Mouse (Mus musculus) heart, postnatal 4 days (tissue): ENCODE results near the gene Thumpd2. TPM values are rescaled to one million over a fixed set of nuclear protein-coding genes. Genes with fewer than 3 reads are reported as not detected.

ENCODE experiments used
- DNase-seq: peaks from one replicate; pipeline ENCODE4 v3.0.0; 2021
- total RNA-seq, 2 experiments: library from RNA; stranded (reverse); gene quantifications; 2 replicates each; pipeline ENCODE4 v1.2.3; 2021

The Thumpd2 gene
- total RNA-seq, 2 experiments from 2014 or later = 5.1 to 6.1 TPM

DNA sequence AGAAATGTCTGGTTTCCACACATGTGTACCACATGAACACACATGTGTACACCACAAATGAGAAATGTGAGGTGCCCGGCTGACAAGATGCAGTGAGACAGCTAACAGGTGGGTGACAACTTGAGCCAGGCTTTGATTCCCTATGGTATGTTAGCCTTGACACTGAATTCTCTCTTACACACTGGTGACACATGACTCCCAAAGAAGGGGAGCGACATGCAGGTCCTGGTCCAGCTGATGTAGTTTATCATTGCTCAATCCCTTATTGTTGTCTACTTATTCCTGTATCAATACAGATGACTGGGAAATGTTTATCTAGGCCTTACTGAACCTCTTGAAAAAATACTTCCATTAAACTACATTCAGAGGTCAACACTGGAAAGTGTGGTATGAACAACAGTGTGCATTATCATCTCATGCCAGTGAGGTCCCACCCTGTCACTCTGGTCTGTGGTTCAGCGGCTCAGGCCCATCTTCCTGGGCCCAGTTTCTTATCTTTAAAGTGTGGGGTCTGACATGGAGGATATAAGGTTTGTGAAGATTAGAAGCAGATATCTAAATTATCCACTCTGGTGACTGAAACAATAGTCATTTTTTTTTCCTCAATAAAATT is 32.9 kb downstream of the Thumpd2 start:
- no peak for DNase-seq

DNA sequence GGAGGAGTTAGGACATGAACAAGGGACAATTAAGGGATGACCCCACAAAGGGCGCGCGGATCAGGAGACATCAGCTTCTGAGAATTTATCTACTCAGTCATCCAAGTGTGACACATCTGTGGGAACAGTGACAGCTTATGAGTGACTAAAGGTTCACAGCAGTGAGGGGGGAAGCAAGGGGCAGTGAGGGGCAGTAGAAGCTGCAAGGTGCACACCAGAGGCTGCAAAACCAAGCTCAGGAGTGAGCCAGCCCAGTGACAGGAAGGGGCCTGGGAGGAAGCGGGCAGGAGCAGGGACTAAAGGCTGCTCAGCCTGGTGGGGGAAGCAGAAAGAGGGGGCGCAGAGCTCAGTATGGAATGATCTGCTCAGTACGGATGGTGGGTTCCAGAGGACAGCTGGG is 37.6 kb downstream of the Thumpd2 start:
- DNase-seq = no peak

DNA sequence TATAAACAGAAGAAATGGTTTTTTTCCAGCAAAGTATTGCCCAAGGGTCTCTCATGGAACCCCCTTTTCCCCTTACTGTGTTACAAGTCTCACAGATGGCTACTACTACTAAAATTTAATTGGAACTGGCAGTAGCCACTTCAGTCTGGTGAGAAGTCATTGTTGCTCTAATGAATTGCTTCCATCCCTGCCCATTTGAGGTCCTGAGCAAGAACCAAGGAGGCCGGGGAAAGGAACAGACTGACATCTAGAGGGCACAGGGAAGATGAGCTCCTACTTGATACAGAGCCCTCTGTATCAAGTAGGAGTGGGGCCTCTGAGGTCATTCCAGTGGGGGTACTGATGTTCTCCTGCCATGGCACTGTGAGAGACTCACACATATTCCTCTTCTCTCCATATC is 47.8 kb downstream of the Thumpd2 start:
- no peak for DNase-seq

DNA sequence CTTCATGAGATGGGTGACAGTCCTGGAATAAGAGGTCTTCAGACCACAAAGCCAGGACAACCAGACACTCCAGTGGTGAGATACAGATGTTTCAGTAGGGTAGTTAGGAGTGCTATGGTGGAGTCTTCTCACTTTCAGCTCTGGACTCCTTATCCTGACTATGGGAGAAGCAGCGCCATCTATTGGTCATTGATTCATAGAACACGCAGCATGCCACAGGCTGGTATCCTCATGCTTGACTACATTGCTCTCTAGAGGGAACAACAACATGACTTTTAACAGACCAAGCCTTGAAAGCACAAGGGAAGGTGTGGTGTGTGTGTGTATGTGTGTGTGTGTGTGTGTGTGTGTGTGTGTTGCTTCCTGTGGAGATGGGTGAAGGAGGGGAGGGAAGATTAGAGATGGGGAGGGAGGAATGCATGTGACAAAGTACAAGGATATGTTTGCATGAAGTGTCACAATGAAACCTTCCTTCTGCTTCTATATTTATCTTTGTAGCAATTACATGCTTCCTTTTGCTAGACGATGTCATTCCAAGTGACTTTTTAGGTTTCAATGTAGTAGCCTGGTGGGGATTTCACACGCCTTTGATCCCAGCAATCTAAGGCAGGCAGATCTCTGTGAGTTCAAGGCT is 49.0 kb downstream of the Thumpd2 start:
- DNase-seq = peak; percentile 66

DNA sequence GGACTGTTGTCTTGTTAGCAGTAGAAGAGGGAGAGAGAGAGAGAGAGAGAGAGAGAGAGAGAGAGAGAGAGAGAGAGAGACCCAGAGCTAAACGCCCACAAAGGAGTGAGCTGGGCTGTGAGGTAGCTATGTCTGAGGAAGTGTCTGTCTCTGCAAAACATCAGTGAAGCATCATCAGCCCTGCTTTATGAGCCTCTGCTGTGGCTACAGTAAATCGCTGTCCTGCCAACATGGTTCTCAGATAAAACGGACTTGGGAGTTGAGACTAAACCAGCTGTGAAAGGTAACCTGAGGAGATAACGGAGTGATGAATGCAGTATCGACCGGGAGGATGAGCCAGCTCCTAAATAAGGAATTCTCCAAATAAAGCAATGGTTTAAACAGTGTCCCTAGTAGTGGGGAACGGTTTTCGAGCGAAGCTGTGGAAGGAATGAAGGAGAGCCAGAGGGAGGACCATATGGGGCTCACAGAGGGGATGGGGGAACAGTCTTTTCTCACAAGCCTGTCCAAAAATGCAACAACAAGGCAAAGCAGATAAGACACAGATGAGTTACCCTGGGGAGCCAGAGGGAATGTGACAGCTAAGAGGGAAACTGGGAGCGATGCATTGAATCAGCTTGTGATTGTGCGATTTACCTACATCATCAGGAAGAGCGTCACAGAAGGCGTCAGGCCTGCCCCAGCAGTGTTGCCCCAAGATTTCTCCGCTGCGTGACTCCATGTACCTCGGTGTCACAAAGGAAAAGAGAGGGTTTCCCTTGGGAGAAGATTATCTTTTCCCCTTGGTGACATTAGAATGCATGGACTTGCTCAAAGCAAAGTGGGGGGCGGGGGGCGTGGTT is 53.8 kb downstream of the Thumpd2 start:
- no peak for DNase-seq

DNA sequence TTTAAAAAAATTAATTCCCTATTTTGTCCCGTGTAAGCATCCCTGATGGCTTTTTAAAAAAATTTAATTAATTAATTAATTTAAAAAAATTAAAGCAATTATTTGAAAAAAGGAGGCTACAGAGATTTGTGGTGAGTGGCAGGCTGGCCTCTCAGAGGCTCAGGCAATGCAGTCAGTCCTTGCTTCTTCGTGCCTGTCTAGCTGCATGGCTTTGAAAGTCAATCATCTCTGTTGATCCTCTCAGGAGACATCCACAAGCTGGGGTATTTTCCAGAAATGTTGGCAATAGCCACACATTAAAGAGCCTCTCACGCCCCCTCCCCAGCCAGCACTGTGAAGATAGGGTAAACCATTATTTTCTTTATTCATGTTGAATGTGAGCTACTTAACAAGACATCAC is 54.7 kb downstream of the Thumpd2 start:
- DNase-seq = no peak

DNA sequence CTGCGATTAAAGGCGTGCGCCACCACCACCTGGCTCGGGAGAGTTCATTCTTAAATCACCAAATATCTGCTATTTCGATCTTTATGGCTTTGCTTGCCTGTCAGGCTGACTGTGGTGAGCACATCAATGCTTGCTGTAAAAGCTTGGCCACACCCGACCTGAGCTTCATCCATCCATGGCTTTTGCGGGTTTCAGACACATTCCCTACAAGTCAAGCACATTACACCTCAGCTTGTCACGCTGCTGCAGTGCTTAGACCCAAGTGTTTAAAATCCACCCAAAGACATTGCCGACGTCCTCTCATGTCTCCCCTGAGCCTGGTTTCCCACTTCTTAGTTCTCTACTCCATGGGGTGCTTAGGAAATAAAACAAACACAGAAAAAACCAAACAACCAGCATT is 55.8 kb downstream of the Thumpd2 start:
- no peak for DNase-seq

DNA sequence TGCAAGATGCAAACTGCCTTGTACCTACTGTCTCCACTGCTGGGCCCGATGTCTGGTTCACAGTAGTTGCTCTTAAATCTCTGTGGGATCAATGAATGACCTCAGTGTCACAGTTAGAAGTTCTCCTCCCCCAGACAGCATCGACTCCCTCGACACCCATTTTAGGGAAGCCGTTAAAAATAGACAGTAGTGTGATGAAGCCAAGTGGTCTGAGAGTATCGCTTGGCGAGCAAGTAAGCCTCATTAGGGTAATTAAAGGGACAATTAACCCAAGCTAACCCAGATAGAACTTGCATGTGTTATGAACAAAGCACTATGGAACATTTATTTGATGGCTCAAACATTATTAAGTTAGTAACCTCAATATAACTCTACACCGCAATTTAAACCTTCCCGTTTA is 59.6 kb downstream of the Thumpd2 start:
- no peak for DNase-seq

DNA sequence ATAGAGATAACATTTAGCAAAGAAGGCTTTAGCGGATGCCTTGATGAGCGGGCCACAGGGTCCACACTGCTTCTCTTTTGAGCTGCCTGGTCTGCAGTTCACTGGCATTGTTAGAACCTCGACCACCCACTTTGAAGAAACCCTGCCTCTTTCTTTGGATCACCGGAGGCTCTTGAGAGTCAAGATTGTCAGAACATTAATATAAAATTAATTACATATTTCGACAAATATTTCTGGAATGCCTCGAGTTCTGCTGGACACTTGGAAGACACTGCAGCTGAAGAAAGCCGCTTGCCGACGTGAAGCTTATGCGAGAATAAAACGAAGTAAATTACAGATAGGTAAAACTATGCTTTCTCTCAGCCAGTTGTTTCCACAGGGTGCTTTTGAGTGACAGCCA is 60.4 kb downstream of the Thumpd2 start:
- DNase-seq = no peak

DNA sequence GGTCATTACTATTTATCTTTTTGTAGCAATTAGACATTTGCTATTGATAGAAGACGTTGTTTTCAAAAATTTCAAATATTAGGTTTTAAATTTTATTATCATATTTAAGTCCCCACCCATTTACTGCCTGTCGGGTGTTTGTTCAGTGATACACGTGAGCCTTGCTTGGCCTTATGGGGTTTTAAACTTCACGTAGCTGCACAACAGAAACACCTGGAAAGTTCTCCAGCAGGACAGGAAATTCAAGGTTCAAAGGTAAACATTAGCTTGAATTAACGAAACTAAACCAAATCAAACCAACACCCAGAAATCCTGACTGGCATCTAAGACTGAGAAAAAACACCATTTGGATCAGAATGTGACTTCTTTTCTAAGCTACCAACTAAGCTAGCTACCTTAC is 62.8 kb downstream of the Thumpd2 start:
- no peak for DNase-seq

DNA sequence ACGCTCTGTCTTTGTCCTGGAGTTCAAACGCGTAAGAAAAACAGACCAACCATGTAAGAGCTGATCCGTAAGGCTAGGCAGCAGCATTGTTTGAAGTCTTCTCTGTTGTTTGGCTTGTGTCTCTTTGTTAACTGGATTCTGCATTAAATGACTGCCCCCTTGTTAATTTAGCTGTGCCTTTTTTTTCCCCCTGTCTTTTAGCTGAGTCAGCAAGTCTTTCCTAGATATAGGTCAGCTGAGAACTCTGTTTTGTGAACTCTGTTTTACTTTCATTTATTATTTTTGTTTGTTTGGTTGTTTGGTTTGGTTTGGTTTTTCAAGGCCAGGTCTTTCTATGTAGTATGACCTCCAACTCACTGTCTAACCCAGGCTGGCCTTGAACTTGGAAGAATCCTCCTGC is 63.2 kb downstream of the Thumpd2 start:
- DNase-seq = no peak

DNA sequence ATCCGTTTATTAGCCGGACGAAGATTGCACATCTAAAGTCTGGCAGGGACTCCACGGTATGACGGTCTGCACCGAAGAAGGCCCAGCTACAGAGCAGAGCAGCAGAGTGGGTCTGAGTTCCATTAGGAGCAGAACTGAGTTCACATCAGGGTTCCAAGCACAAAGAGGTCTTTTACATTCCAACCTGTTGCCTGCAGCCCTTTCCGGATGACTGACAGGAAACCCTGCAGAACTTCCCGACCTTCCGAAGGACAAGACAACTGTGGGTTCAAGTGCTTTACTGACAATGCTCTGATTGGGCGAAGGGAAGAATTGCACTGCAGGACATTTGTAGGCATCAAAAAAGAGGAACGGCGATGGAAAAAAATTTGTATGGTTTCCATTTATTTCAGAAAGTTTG is 63.9 kb downstream of the Thumpd2 start:
- no peak for DNase-seq

DNA sequence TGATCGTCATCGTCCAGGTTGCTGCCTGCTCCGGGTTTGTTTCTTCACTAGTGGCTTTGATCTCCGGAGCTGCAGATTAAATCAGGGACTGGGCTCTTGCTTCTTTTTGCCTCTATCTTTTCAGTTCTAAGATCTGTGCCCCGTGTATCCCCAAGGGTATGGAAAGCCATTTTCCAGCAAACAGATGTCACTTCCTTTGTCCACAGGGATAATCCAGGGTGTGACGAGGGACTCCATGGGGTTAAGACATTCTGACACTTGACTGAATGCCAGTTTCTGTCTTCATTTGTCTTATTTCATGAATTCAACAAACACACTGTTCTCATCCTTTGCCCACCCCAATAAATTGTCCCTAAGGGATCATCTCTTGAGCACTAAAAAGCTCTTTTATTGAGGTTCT is 65.9 kb downstream of the Thumpd2 start:
- no peak for DNase-seq

DNA sequence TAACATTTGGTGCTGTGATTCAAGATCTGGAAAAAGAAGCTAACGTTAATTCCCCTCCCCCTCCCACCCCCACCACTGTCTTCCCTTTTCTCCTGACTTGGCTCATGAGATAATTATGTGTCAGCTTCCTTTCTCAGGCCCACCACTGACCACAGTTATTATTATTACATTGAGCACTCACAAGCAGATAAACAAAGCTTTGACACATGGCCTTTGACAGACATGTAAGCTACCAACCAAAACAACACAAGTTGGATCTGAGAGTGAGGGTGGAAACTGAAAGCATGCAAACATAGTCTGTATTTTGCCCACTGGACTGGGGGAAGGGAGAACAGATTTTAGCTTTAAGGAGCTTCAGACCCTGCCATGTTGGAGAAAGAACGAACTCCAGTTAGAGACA is 67.7 kb downstream of the Thumpd2 start:
- DNase-seq = no peak

DNA sequence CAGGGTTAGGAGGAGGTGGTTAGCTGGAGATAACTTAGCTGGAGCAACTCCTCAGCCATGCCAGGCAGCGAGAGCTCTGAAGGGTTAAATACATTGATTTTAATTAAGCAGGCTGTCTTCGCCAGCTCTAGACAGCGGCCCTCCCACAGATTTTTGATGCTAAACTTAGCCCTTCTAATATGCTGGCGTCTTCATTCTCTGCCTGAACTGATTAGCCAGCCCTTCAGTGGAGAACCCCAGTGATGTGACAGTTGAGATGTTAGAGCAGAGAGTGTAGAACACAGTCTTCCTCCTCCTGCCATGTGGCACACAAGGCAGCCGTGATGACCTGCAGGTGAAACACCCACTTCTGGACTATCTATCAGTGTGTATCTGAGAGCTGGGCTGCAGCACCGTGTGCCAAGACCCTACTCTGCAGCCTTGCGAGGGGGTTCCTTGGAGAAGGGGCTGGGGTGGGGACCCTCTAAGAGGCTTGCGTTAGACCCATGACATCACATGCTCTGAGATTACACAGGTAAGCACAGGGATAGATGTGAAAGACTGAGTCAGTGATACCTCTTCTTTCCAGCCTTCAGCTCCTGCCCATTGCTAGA is 73.3 kb downstream of the Thumpd2 start:
- no peak for DNase-seq

DNA sequence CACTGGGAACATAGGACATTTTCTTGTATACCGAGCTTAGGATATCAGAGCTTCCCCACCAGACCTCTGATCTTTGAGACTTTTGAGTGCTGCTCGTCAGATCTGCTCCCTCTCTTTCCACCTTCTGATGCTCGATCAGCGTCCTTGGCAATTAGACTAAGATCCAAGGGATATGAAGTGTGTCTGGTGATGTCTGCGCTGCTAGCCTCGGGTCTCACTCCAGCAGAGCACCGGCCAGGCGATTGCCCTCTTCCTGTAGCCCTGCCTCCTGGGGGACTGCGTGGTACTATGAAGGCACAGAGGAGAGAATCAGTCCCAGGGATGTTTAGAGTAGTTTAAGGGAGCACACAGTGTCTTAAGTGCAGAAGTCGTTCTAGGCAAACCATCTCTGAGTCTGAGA is 81.9 kb downstream of the Thumpd2 start:
- no peak for DNase-seq

DNA sequence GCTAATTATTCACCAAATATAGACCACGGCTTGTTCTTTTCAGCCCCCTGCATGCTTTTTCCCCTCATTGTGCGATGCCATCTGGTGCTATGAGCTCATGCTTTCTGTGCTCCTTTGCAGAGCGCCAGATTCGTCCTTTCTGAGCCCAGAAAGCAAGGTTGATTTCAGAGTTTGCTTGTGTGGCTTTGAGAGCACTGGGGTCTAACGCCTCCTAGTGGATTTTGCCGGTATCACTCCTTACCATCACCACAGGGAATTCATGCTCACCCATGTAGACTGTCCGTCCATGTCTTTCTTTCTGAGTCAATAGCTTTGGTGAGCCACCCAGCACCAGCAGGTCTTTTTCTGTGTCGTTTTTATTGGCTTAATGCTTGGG is 82.5 kb downstream of the Thumpd2 start:
- DNase-seq = peak; percentile 85

DNA sequence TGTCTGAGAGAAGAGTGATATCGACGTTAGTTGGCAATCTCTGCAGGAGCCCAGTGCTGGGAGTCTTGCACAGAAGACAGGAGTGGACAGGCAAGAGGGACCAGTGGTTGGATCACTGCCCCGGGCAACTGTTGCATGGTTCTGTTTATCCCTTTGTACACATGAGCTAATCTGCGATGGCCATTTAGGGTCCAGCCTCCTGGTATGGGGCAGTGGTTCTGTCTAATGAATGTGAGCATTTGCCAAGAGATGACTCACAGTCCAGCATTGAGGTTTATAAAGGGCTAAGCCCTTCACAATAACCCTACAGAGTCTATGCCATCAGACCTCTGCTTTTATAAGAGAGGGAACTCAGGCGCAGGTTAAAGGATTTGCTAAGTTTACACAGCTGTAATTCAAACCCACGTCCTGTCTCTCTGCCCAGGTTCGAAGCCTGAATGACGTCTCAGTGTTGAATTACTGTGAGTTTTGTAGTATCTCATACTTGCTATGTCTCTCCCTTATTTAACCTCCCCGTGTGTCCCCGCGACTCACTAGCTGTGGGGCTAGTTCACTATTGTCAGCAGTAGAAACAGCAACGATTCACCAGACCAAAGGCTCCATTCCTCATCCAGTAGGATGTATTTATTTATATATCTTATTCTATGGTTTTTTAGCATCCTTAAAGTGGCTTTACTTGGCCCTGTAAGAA is 83.0 kb downstream of the Thumpd2 start:
- DNase-seq = no peak

DNA sequence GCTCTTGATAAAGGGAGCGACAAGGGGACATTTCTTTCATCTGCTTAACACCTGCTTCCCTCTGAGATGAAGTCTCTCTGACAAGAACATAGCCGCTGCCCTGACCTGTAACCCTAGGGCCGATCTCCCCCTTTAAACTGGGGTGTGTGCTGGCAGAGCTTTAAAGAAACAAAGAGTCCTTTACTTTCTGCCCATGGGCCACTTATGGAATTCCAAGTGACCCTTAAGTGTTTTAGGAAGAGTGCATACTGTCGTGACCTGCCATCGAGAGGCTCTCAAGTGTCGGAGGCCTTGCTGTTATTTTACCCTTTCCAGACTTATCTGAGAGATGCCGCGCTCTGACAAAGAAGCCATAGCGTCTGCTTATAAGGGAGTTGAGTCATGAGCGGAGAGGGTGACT is 84.8 kb downstream of the Thumpd2 start:
- no peak for DNase-seq

DNA sequence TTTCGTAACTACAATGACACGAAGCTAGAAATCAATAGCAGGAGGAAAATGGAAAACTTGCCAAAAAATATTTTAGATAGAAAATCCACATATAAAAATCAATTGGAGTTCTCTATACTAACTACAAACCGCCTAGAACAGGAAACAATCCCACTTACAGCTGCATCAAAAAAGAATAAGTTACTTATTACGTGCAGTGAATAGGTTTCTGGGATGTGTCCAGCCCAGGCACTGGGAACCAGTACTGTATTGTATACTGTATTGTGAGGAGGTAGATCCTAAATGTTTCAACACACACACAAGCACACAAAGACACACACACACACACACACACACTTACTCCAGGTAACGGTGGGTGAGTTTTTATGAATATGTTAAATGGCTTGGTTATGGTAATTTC is 87.6 kb downstream of the Thumpd2 start:
- DNase-seq = no peak
